Mouse (Mus musculus) erythroblast, adult 5-6 weeks (primary cell): ENCODE measurements around the gene Extl1. TPM values are rescaled to one million over a fixed set of nuclear protein-coding genes. Genes with fewer than 3 reads are reported as not detected.

Source experiments
- ATAC-seq: replicated peaks from 2 replicates; pipeline ENCODE4 v1.8.0; 2016; ENCODE audit warnings: moderate number of reproducible peaks, mild to moderate bottlenecking, moderate TSS enrichment, inconsistent platforms; ENCODE audit not compliant: poor library complexity, low FRiP score, severe bottlenecking
- total RNA-seq, 2 experiments: library from RNA; stranded (forward) in 1 of 2; stranded (reverse) in 1 of 2; fragments of 150-400 nt in 1 of 2; fragments of 200-764, 138-1000 nt in 1 of 2; gene quantifications; 2 replicates each; pipeline versions ENCODE4 v1.2.3 to v1.2.4; 2015 to 2017; ENCODE audit warnings: low replicate concordance in 2 of 2

Extl1 gene
- total RNA-seq, 2 experiments from 2014 or later = not detected

GRCm38 (mm10) chr4:134393026-134393425 is 9.4 kb upstream of the Extl1 start:
- no peak for ATAC-seq

GRCm38 (mm10) chr4:134392595-134392994 is 8.9 kb upstream of the Extl1 start:
- ATAC-seq = no peak

GRCm38 (mm10) chr4:134391636-134392035 is 8.0 kb upstream of the Extl1 start:
- no peak for ATAC-seq

- no peak; the same call in 1 of the 2 replicates for ATAC-seq
Observed at GRCm38 (mm10) chr4:134388397-134388796, 4.7 kb upstream of the Extl1 start.

- no peak for ATAC-seq
Observed at GRCm38 (mm10) chr4:134387268-134387667, 3.6 kb upstream of the Extl1 start.

- ATAC-seq = no peak
Observed at GRCm38 (mm10) chr4:134379510-134379909, 4.1 kb downstream of the Extl1 start.

GRCm38 (mm10) chr4:134378089-134378615 is 5.5 kb downstream of the Extl1 start:
- no peak for ATAC-seq

GRCm38 (mm10) chr4:134374306-134374705 is 9.3 kb downstream of the Extl1 start:
- no peak for ATAC-seq

- no peak for ATAC-seq
Observed at GRCm38 (mm10) chr4:134373295-134373694, 10.4 kb downstream of the Extl1 start.

- peak; percentile 64 for ATAC-seq
Observed at GRCm38 (mm10) chr4:134372294-134372747, 11.3 kb downstream of the Extl1 start.

- no peak for ATAC-seq
Observed at GRCm38 (mm10) chr4:134371316-134371855, 12.3 kb downstream of the Extl1 start.

GRCm38 (mm10) chr4:134370649-134371221 is 12.9 kb downstream of the Extl1 start:
- ATAC-seq = no peak

GRCm38 (mm10) chr4:134365280-134365679 is 18.4 kb downstream of the Extl1 start:
- no peak for ATAC-seq

GRCm38 (mm10) chr4:134362586-134362985 is 21.1 kb downstream of the Extl1 start:
- no peak for ATAC-seq

- no peak for ATAC-seq
Observed at GRCm38 (mm10) chr4:134362124-134362523, 21.5 kb downstream of the Extl1 start.

GRCm38 (mm10) chr4:134361215-134361614 is 22.4 kb downstream of the Extl1 start:
- no peak for ATAC-seq

- no peak for ATAC-seq
Observed at GRCm38 (mm10) chr4:134359649-134360048, 24.0 kb downstream of the Extl1 start.

- no peak for ATAC-seq
Observed at GRCm38 (mm10) chr4:134357461-134357771, 26.2 kb downstream of the Extl1 start.

- peak; percentile 73 for ATAC-seq
Observed at GRCm38 (mm10) chr4:134356591-134357460, 26.8 kb downstream of the Extl1 start.

GRCm38 (mm10) chr4:134355841-134356452 is 27.7 kb downstream of the Extl1 start:
- no peak for ATAC-seq
